Mouse (Mus musculus): Measurements from ENCODE around the gene Fam214a. TPM values are rescaled to one million over a fixed set of nuclear protein-coding genes. Genes with fewer than 3 reads are reported as not detected.
A peak's percentile ranks its signal among the peaks of the same experiment; 100 is the strongest.

Gene Fam214a
- polyA plus RNA-seq, 1 experiment from 2014 or later = 14.0 TPM

GRCm38 (mm10) chr9:74972736-74973135 is 20.1 kb downstream of the Fam214a start:
- Histone ChIP-seq H3K4me3 (no peak overlapping the region), H3K9me3 (no peaks in the 10 kb centered on the region), H3K4me2 (replicated peaks) (no peak overlapping the region), H3K27ac (no peak overlapping the region), H3K27me3 (no peaks in the 10 kb centered on the region), H3K9ac (no peak overlapping the region), H3K4me1 (peaks cover 18% of the 10 kb centered on the region; the same call in 1 of the 2 replicates), H3K36me3 (no peaks in the 10 kb centered on the region)
- no peak for ATAC-seq (ENCODE audit: insufficient number of reproducible peaks, insufficient read depth, low FRiP score, low TSS enrichment)
- 83% methylated on average over 5 of the region's 5 CpGs for WGBS

- Histone ChIP-seq H3K9me3 (no peaks in the 10 kb centered on the region), H3K4me1 (peaks cover 16% of the 10 kb centered on the region; the same call in 1 of the 2 replicates), H3K4me3 (no peak overlapping the region), H3K36me3 (no peaks in the 10 kb centered on the region), H3K9ac (no peak overlapping the region), H3K4me2 (replicated peaks) (no peak overlapping the region), H3K27me3 (no peaks in the 10 kb centered on the region), H3K27ac (no peak overlapping the region)
- WGBS = 74% methylated on average over 4 of the region's 4 CpGs
- no peak for ATAC-seq (ENCODE audit: insufficient number of reproducible peaks, insufficient read depth, low FRiP score, low TSS enrichment)
Measured at GRCm38 (mm10) chr9:74973154-74973553, 20.5 kb downstream of the Fam214a start.

GRCm38 (mm10) chr9:74974758-74975157 is 22.1 kb downstream of the Fam214a start:
- H3K36me3 ChIP-seq = no peaks in the 10 kb centered on the region
- no peak overlapping the region for H3K27ac ChIP-seq
- no peak for ATAC-seq (ENCODE audit: insufficient number of reproducible peaks, insufficient read depth, low FRiP score, low TSS enrichment)
- H3K4me3 ChIP-seq = no peak overlapping the region
- WGBS = 6% methylated on average over 11 of the region's 11 CpGs
- peak overlapping the region; percentile 27 for H3K4me2 ChIP-seq (replicated peaks)
- H3K9me3 ChIP-seq = no peaks in the 10 kb centered on the region
- H3K4me1 ChIP-seq = peaks cover 16% of the 10 kb centered on the region; the same call in 1 of the 2 replicates
- H3K27me3 ChIP-seq = no peaks in the 10 kb centered on the region
- no peak overlapping the region for H3K9ac ChIP-seq

- peak overlapping the region; percentile 81 for H3K27ac ChIP-seq
- no peak for ATAC-seq (ENCODE audit: insufficient number of reproducible peaks, insufficient read depth, low FRiP score, low TSS enrichment)
- 13% methylated on average over 7 of the region's 7 CpGs for WGBS
Measured at GRCm38 (mm10) chr9:74975416-74975815, 22.7 kb downstream of the Fam214a start.

GRCm38 (mm10) chr9:74975911-74976563 is 23.4 kb downstream of the Fam214a start:
- H3K9ac ChIP-seq = peak overlapping the region; percentile 56
- peak overlapping the region; percentile 81 for H3K27ac ChIP-seq
- WGBS = 1% methylated on average over 23 of the region's 23 CpGs
- H3K4me2 ChIP-seq (replicated peaks) = peak overlapping the region; percentile 59
- H3K36me3 ChIP-seq = no peaks in the 10 kb centered on the region
- no peaks in the 10 kb centered on the region for H3K27me3 ChIP-seq
- peaks cover 16% of the 10 kb centered on the region; the same call in 1 of the 2 replicates for H3K4me1 ChIP-seq
- peak; percentile 98 for ATAC-seq (ENCODE audit: insufficient number of reproducible peaks, insufficient read depth, low FRiP score, low TSS enrichment)
- H3K4me3 ChIP-seq = peak overlapping the region; percentile 48
- no peaks in the 10 kb centered on the region for H3K9me3 ChIP-seq

More at GRCm38 (mm10) chr9:74975416-74975815, 22.7 kb downstream of the Fam214a start:
- Histone ChIP-seq H3K4me2 (replicated peaks) (peak overlapping the region; percentile 59), H3K27me3 (no peaks in the 10 kb centered on the region), H3K36me3 (no peaks in the 10 kb centered on the region), H3K4me3 (peak overlapping the region; percentile 48), H3K4me1 (peaks cover 16% of the 10 kb centered on the region; the same call in 1 of the 2 replicates), H3K9me3 (no peaks in the 10 kb centered on the region), H3K9ac (no peak overlapping the region)

- H3K27ac ChIP-seq = no peak overlapping the region
- no peak overlapping the region for H3K4me2 ChIP-seq (replicated peaks)
- peaks cover 26% of the 10 kb centered on the region; the same call in 1 of the 2 replicates for H3K4me1 ChIP-seq
- H3K4me3 ChIP-seq = no peak overlapping the region
- 78% methylated on average over 2 of the region's 2 CpGs for WGBS
- no peaks in the 10 kb centered on the region for H3K27me3 ChIP-seq
- H3K36me3 ChIP-seq = no peaks in the 10 kb centered on the region
- H3K9ac ChIP-seq = no peak overlapping the region
- no peak for ATAC-seq (ENCODE audit: insufficient number of reproducible peaks, insufficient read depth, low FRiP score, low TSS enrichment)
- H3K9me3 ChIP-seq = no peaks in the 10 kb centered on the region
Measured at GRCm38 (mm10) chr9:74977251-74977650, 24.6 kb downstream of the Fam214a start.

GRCm38 (mm10) chr9:74977962-74978361 is 25.3 kb downstream of the Fam214a start:
- WGBS = 76% methylated on average over 7 of the region's 7 CpGs
- ATAC-seq (ENCODE audit: insufficient number of reproducible peaks, insufficient read depth, low FRiP score, low TSS enrichment) = no peak
- Histone ChIP-seq H3K27me3 (no peaks in the 10 kb centered on the region), H3K4me2 (replicated peaks) (no peak overlapping the region), H3K4me3 (no peak overlapping the region), H3K4me1 (peaks cover 28% of the 10 kb centered on the region; the same call in 1 of the 2 replicates), H3K27ac (no peak overlapping the region), H3K9me3 (no peaks in the 10 kb centered on the region), H3K9ac (no peak overlapping the region), H3K36me3 (no peaks in the 10 kb centered on the region)

GRCm38 (mm10) chr9:74978868-74979267 is 26.2 kb downstream of the Fam214a start:
- no peak for ATAC-seq (ENCODE audit: insufficient number of reproducible peaks, insufficient read depth, low FRiP score, low TSS enrichment)
- no peaks in the 10 kb centered on the region for H3K36me3 ChIP-seq
- H3K4me2 ChIP-seq (replicated peaks) = no peak overlapping the region
- no peaks in the 10 kb centered on the region for H3K9me3 ChIP-seq
- 79% methylated on average over 7 of the region's 7 CpGs for WGBS
- H3K4me1 ChIP-seq = peaks cover 28% of the 10 kb centered on the region; the same call in 1 of the 2 replicates
- H3K9ac ChIP-seq = no peak overlapping the region
- H3K27me3 ChIP-seq = no peaks in the 10 kb centered on the region
- no peak overlapping the region for H3K27ac ChIP-seq
- H3K4me3 ChIP-seq = no peak overlapping the region

GRCm38 (mm10) chr9:74979371-74979770 is 26.7 kb downstream of the Fam214a start:
- H3K27me3 ChIP-seq = no peaks in the 10 kb centered on the region
- no peak overlapping the region for H3K27ac ChIP-seq
- no peak for ATAC-seq (ENCODE audit: insufficient number of reproducible peaks, insufficient read depth, low FRiP score, low TSS enrichment)
- H3K36me3 ChIP-seq = no peaks in the 10 kb centered on the region
- WGBS = 80% methylated on average over 5 of the region's 5 CpGs
- no peak overlapping the region for H3K9ac ChIP-seq
- H3K4me3 ChIP-seq = no peak overlapping the region
- no peak overlapping the region for H3K4me2 ChIP-seq (replicated peaks)
- peaks cover 28% of the 10 kb centered on the region; the same call in 1 of the 2 replicates for H3K4me1 ChIP-seq
- no peaks in the 10 kb centered on the region for H3K9me3 ChIP-seq

GRCm38 (mm10) chr9:74979866-74980265 is 27.2 kb downstream of the Fam214a start:
- no peak overlapping the region for H3K9ac ChIP-seq
- H3K27me3 ChIP-seq = no peaks in the 10 kb centered on the region
- ATAC-seq (ENCODE audit: insufficient number of reproducible peaks, insufficient read depth, low FRiP score, low TSS enrichment) = no peak
- H3K4me2 ChIP-seq (replicated peaks) = no peak overlapping the region
- WGBS = 82% methylated on average over 1 of the region's 1 CpGs
- H3K4me1 ChIP-seq = peaks cover 23% of the 10 kb centered on the region; the same call in 1 of the 2 replicates
- no peak overlapping the region for H3K27ac ChIP-seq
- no peaks in the 10 kb centered on the region for H3K36me3 ChIP-seq
- H3K4me3 ChIP-seq = no peak overlapping the region
- no peaks in the 10 kb centered on the region for H3K9me3 ChIP-seq

GRCm38 (mm10) chr9:74981663-74982111 is 29.0 kb downstream of the Fam214a start:
- Histone ChIP-seq H3K27ac (no peak overlapping the region), H3K36me3 (no peaks in the 10 kb centered on the region), H3K27me3 (no peaks in the 10 kb centered on the region), H3K4me2 (replicated peaks) (no peak overlapping the region), H3K9me3 (no peaks in the 10 kb centered on the region), H3K9ac (no peak overlapping the region), H3K4me3 (no peak overlapping the region), H3K4me1 (peaks cover 20% of the 10 kb centered on the region; the same call in 1 of the 2 replicates)
- WGBS = 38% methylated on average over 3 of the region's 3 CpGs
- 0 out of 2 replicates have a peak, but pooled peaks have one; percentile 32 for ATAC-seq (ENCODE audit: insufficient number of reproducible peaks, insufficient read depth, low FRiP score, low TSS enrichment)

- Histone ChIP-seq H3K27ac (peak overlapping the region; percentile 30), H3K4me2 (replicated peaks) (no peak overlapping the region), H3K4me3 (no peak overlapping the region), H3K4me1 (peaks cover 17% of the 10 kb centered on the region; the same call in 1 of the 2 replicates), H3K27me3 (no peaks in the 10 kb centered on the region), H3K9ac (no peak overlapping the region), H3K36me3 (no peaks in the 10 kb centered on the region), H3K9me3 (no peaks in the 10 kb centered on the region)
- ATAC-seq (ENCODE audit: insufficient number of reproducible peaks, insufficient read depth, low FRiP score, low TSS enrichment) = no peak
- WGBS = 74% methylated on average over 8 of the region's 8 CpGs
Measured at GRCm38 (mm10) chr9:74982193-74982592, 29.5 kb downstream of the Fam214a start.
